Mouse (Mus musculus): ENCODE measurements at regions not wholly inside any gene's neighbourhood (a gene's known extent, or its start where the extent isn't known, plus 50 kb on each side); places are given as distances from the start of the nearest gene placed in this dataset.
A peak's percentile ranks its signal among the peaks of the same experiment; 100 is the strongest.

DNA sequence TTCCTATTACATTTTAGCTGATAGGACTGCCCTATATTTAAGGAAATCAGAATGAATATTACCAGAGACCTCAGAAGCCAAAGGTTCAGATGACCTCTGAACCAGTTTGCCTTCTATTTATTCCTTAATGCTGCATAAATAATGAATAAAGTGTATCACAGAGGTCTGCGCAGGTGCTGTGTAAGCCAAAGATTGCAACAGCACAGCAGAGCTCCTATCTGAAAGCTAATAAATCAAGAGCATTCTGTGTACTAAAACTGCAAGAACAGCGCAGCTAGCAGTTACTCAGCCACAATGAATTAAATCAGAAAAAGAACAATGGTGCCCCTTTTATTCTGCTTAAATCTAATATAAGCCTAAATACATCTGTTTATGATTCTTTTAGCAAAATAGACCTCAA, 1208.5 kb downstream of the Rapgef2 start:
- DNase-seq (ENCODE audit: low read depth, low spot score), result no peak

- DNase-seq (ENCODE audit: low read depth, low spot score), result no peak
Measured at GRCm38 (mm10) chr3:78077275-78077674, 1209.0 kb downstream of the Rapgef2 start.

DNA sequence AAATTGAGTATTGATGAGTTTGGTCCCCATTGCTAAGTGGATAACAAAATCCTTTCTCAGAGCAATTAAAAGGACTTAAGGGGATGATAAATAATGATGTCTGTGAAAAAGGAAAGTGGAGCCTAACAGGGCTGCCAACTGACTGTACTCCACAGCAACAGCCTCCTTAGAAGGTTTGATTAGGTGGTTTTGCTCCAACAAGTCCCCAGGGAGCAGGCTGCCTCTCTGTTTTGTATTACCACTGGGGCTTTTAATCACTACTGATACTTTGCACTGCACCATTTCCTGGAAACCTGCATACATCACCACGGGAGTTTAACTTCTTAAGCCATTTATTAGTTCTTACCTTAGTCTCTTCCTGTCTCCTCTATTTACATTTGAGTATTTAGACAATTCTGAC, 1213.3 kb downstream of the Rapgef2 start:
- DNase-seq (ENCODE audit: low read depth, low spot score), result peak; percentile 56

GRCm38 (mm10) chr3:78067113-78067639, 1219.1 kb downstream of the Rapgef2 start:
- DNase-seq (ENCODE audit: low read depth, low spot score), result no peak

GRCm38 (mm10) chr3:78066336-78066735, 1220.0 kb downstream of the Rapgef2 start:
- DNase-seq (ENCODE audit: low read depth, low spot score), result no peak

- DNase-seq (ENCODE audit: low read depth, low spot score), result peak; percentile 7
Measured at GRCm38 (mm10) chr3:78062549-78062948, 1223.8 kb downstream of the Rapgef2 start.

DNA sequence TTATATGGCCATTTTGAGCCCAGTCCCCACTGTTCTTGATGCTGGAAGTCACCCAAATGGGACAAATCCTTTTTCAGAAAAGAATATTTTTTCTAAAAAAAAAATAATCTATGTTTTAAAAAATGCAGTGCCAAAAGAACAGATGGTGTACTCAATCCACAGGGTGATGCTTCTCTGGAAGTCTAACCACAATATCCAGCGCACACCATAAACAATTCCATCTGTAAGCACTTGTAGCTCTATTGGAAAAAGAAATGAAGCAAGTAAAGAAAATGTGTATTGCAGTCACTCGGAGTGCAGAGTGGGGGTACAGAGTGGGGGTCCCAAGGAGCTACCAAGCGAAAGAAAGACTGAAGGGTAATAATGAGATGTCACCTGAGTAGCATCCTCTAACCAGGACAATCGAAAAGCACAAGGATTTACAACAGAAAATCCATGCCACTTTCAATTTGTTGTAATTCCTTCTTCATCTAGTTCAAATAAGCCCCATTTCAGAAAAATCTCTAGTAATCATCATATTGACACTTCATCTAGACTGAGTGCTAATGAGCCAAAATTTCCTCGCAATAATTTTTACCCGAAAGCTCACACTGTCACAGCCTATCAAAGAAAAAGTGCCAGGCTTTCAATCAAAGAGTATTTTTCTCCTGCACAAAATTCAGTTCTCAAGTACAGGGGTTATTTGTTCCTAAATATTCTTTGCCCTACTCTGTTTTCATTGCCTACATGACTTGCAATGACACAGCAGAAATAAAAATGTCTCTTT, 1226.3 kb downstream of the Rapgef2 start:
- DNase-seq (ENCODE audit: low read depth, low spot score), result no peak
